Mouse (Mus musculus): ENCODE data around the gene Trpm3. TPM values are rescaled to one million over a fixed set of nuclear protein-coding genes. Genes with fewer than 3 reads are reported as not detected.

Gene Trpm3
- polyA plus RNA-seq, 1 experiment from 2014 or later: 1.9 TPM

DNA sequence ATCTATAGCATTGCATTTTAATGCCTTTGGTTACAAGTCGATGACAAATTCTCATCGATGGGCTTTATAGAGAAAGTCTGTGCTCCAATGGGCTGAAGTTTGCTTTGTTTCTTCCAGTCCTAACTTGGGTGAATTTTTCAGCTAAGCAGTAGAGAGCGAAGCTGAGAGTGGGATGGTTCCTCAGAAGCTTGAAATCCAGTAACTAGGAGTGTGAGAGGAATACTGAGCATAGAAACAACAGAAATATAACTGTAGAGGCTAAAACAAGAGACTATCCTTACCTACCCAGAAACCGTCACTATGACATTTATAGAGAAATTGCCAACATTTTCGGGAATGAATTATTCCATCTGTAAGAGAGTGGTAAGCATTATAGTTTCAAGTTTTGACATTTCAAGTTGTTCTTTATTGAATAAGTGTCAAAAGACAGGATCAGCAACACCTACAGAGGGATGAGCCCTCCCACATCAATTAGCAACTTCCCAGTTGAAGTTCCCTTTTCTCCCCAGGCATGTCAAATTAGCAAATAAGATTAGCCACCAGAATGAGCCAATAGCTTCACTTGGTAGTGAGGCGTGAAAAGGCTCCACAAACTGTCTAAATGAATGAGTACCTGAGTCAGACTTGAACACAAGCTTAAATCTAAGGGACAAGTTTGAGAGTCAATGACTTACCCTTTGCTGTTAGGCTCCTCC lies 339.6 kb downstream of the Trpm3 start:
- TF ChIP-seq CTCF (IDR thresholded peaks at IDR 0.05; ENCODE audit: low read depth): no peak
- no peak overlapping the region for H3K4me3 ChIP-seq (ENCODE audit: low read depth, low read length)
- no peak overlapping the region for H3K27ac ChIP-seq (ENCODE audit: low read depth)
- ATAC-seq (ENCODE audit: insufficient read depth) (no peak), DNase-seq (no peak)
- no peaks in the 10 kb centered on the region for H3K4me1 ChIP-seq (ENCODE audit: insufficient read depth)
- no peaks in the 10 kb centered on the region for H3K36me3 ChIP-seq (ENCODE audit: insufficient read depth)
- no peaks in the 10 kb centered on the region for H3K27me3 ChIP-seq (ENCODE audit: insufficient read depth, low read length)
- H3K9ac ChIP-seq: no peak overlapping the region
- no peaks in the 10 kb centered on the region for H3K9me3 ChIP-seq (ENCODE audit: low read depth, low read length)
- H3K4me2 ChIP-seq: no peak overlapping the region
- 87% methylated on average over 6 of the region's 6 CpGs for WGBS

- DNase-seq (no peak), ATAC-seq (ENCODE audit: insufficient read depth) (no peak)
- no peak overlapping the region for H3K4me2 ChIP-seq
- no peak overlapping the region for H3K9ac ChIP-seq
- H3K27ac ChIP-seq (ENCODE audit: low read depth): no peak overlapping the region
- TF ChIP-seq CTCF (IDR thresholded peaks at IDR 0.05; ENCODE audit: low read depth): no peak
- H3K36me3 ChIP-seq (ENCODE audit: insufficient read depth): no peaks in the 10 kb centered on the region
- 85% methylated on average over 6 of the region's 6 CpGs for WGBS
- H3K4me1 ChIP-seq (ENCODE audit: insufficient read depth): no peaks in the 10 kb centered on the region
- no peak overlapping the region for H3K4me3 ChIP-seq (ENCODE audit: low read depth, low read length)
- no peaks in the 10 kb centered on the region for H3K9me3 ChIP-seq (ENCODE audit: low read depth, low read length)
- no peaks in the 10 kb centered on the region for H3K27me3 ChIP-seq (ENCODE audit: insufficient read depth, low read length)
Observed at GRCm38 (mm10) chr19:22503469-22503868, 364.6 kb downstream of the Trpm3 start.

GRCm38 (mm10) chr19:22518508-22518907 lies 379.7 kb downstream of the Trpm3 start:
- 78% methylated on average over 6 of the region's 6 CpGs for WGBS

GRCm38 (mm10) chr19:22527944-22528343 lies 389.1 kb downstream of the Trpm3 start:
- no peak overlapping the region for H3K9ac ChIP-seq
- DNase-seq (no peak), ATAC-seq (ENCODE audit: insufficient read depth) (no peak)
- 0 out of 2 replicates have a peak, but pooled peaks have one; percentile 14 for TF ChIP-seq CTCF (IDR thresholded peaks at IDR 0.05; ENCODE audit: low read depth)
- H3K27me3 ChIP-seq (ENCODE audit: insufficient read depth, low read length): no peaks in the 10 kb centered on the region
- H3K36me3 ChIP-seq (ENCODE audit: insufficient read depth): no peaks in the 10 kb centered on the region
- no peaks in the 10 kb centered on the region for H3K4me1 ChIP-seq (ENCODE audit: insufficient read depth)
- no peaks in the 10 kb centered on the region for H3K9me3 ChIP-seq (ENCODE audit: low read depth, low read length)
- H3K4me2 ChIP-seq: no peak overlapping the region
- H3K27ac ChIP-seq (ENCODE audit: low read depth): no peak overlapping the region
- H3K4me3 ChIP-seq (ENCODE audit: low read depth, low read length): no peak overlapping the region

More at GRCm38 (mm10) chr19:22518508-22518907, 379.7 kb downstream of the Trpm3 start:
- no peak for TF ChIP-seq CTCF (IDR thresholded peaks at IDR 0.05; ENCODE audit: low read depth)
- Histone ChIP-seq H3K4me2 (no peak overlapping the region), H3K27ac (ENCODE audit: low read depth) (no peak overlapping the region), H3K27me3 (ENCODE audit: insufficient read depth, low read length) (no peaks in the 10 kb centered on the region), H3K4me3 (ENCODE audit: low read depth, low read length) (no peak overlapping the region), H3K9ac (no peak overlapping the region), H3K9me3 (ENCODE audit: low read depth, low read length) (no peaks in the 10 kb centered on the region), H3K36me3 (ENCODE audit: insufficient read depth) (no peaks in the 10 kb centered on the region), H3K4me1 (ENCODE audit: insufficient read depth) (no peaks in the 10 kb centered on the region)
- DNase-seq: no peak
- ATAC-seq (ENCODE audit: insufficient read depth): no peak

GRCm38 (mm10) chr19:22542990-22543709 lies 404.3 kb downstream of the Trpm3 start:
- Histone ChIP-seq H3K4me3 (ENCODE audit: low read depth, low read length) (no peak overlapping the region), H3K9me3 (ENCODE audit: low read depth, low read length) (no peaks in the 10 kb centered on the region), H3K27me3 (ENCODE audit: insufficient read depth, low read length) (no peaks in the 10 kb centered on the region), H3K36me3 (ENCODE audit: insufficient read depth) (no peaks in the 10 kb centered on the region), H3K27ac (ENCODE audit: low read depth) (no peak overlapping the region), H3K4me2 (no peak overlapping the region), H3K4me1 (ENCODE audit: insufficient read depth) (no peaks in the 10 kb centered on the region), H3K9ac (no peak overlapping the region)
- DNase-seq (peak; percentile 47), ATAC-seq (ENCODE audit: insufficient read depth) (peak; percentile 66; the same call in 1 of the 2 replicates)
- WGBS: 49% methylated on average over 6 of the region's 6 CpGs
- no peak for TF ChIP-seq CTCF (IDR thresholded peaks at IDR 0.05; ENCODE audit: low read depth)

DNA sequence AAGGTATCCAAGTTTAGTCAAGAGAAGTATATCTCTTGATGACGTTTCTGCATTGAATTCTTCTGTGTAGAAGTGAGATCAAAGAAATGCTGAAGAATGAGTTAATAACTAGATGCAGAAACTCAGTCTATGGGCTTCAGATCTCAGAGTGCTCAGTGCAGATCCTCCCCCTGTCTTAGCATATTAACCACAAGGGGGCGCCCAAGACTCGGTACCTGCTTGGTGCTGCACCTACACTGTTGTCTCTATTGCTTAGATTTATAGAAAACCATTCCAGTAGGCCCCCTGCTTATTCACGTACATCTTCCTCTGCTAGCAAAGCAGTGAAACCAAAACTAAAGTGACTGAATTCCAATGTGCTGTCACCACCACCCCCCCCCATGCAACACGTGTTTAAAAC lies 413.3 kb downstream of the Trpm3 start:
- Histone ChIP-seq H3K4me2 (no peak overlapping the region), H3K9me3 (ENCODE audit: low read depth, low read length) (no peaks in the 10 kb centered on the region), H3K27ac (ENCODE audit: low read depth) (no peak overlapping the region), H3K36me3 (ENCODE audit: insufficient read depth) (no peaks in the 10 kb centered on the region), H3K4me3 (ENCODE audit: low read depth, low read length) (no peak overlapping the region), H3K9ac (no peak overlapping the region), H3K27me3 (ENCODE audit: insufficient read depth, low read length) (no peaks in the 10 kb centered on the region), H3K4me1 (ENCODE audit: insufficient read depth) (no peaks in the 10 kb centered on the region)
- DNase-seq: peak; percentile 73
- no peak for ATAC-seq (ENCODE audit: insufficient read depth)
- TF ChIP-seq CTCF (IDR thresholded peaks at IDR 0.05; ENCODE audit: low read depth): peak; percentile 69
- 27% methylated on average over 5 of the region's 5 CpGs for WGBS

- ATAC-seq (ENCODE audit: insufficient read depth): peak; percentile 88
- no peaks in the 10 kb centered on the region for H3K9me3 ChIP-seq (ENCODE audit: low read depth, low read length)
- H3K4me1 ChIP-seq (ENCODE audit: insufficient read depth): no peaks in the 10 kb centered on the region
- H3K27ac ChIP-seq (ENCODE audit: low read depth): peak overlapping the region; percentile 60
- H3K9ac ChIP-seq: no peak overlapping the region
- WGBS: 13% methylated on average over 7 of the region's 7 CpGs
- no peak for TF ChIP-seq CTCF (IDR thresholded peaks at IDR 0.05; ENCODE audit: low read depth)
- H3K27me3 ChIP-seq (ENCODE audit: insufficient read depth, low read length): no peaks in the 10 kb centered on the region
- peak; percentile 84 for DNase-seq
- no peaks in the 10 kb centered on the region for H3K36me3 ChIP-seq (ENCODE audit: insufficient read depth)
- H3K4me2 ChIP-seq: peak overlapping the region; percentile 26; the same call in 1 of the 2 replicates
- no peak overlapping the region for H3K4me3 ChIP-seq (ENCODE audit: low read depth, low read length)
Observed at GRCm38 (mm10) chr19:22554421-22554941, 415.6 kb downstream of the Trpm3 start.

Measured in lung, embryonic 14.5 days (tissue).